Comparison of ENCODE assay signal across 14 mouse cellular contexts in genomic region chr14:21545529-21545928, GRCm38 (mm10).
DNase-seq lines count a peak whose midpoint lies in the region; ATAC-seq lines count a peak whose summit lies in the region.
"Had no signal": no experiment of that assay in that cellular context is flagged by ENCODE, and none has a peak within 500 bp of the region (broad histone marks: within the 10 kb centered on the region; RNA-seq: fewer than 3 reads in every experiment).

No protein-coding gene starts in this region.

- intact Hi-C loops in heart, postnatal 10 days (cut with DNase I), result no loop called here

- no peak overlapping the region for H3K9ac ChIP-seq in embryonic facial prominence, embryonic 15.5 days
- H3K9ac ChIP-seq in midbrain, embryonic 15.5 days, result no peak overlapping the region
- H3K9ac ChIP-seq: heart, embryonic 13.5 days; limb, embryonic 13.5 days had no signal

- H3K4me1 ChIP-seq in embryonic facial prominence, embryonic 15.5 days, result peaks cover 54% of the 10 kb centered on the region
- peaks cover 52% of the 10 kb centered on the region for H3K4me1 ChIP-seq in midbrain, embryonic 15.5 days

- no peaks in the 10 kb centered on the region for H3K9me3 ChIP-seq in embryonic facial prominence, embryonic 15.5 days (replicated peaks)
- H3K9me3 ChIP-seq in midbrain, embryonic 15.5 days, result no peaks in the 10 kb centered on the region
- H3K9me3 ChIP-seq: limb, embryonic 13.5 days had no signal

- 56% methylated on average over 4 of the region's 4 CpGs for WGBS in embryonic facial prominence, embryonic 15.5 days
- WGBS in midbrain, embryonic 15.5 days, result 68% methylated on average over 4 of the region's 4 CpGs

- H3K27me3 ChIP-seq in embryonic facial prominence, embryonic 15.5 days, result no peaks in the 10 kb centered on the region
- H3K27me3 ChIP-seq in midbrain, embryonic 15.5 days (replicated peaks), result no peaks in the 10 kb centered on the region
- H3K27me3 ChIP-seq: heart, embryonic 13.5 days; limb, embryonic 13.5 days had no signal

- no peak for ATAC-seq in embryonic facial prominence, embryonic 15.5 days (ENCODE audit: insufficient number of reproducible peaks, low FRiP score, low TSS enrichment, low read depth)
- ATAC-seq in midbrain, embryonic 15.5 days (replicated peaks), result no peak

- H3K27ac ChIP-seq in embryonic facial prominence, embryonic 15.5 days (replicated peaks), result 0 out of 2 replicates have a peak overlapping the region, but pooled peaks have one; percentile 6
- peak overlapping the region; percentile 60 for H3K27ac ChIP-seq in midbrain, embryonic 15.5 days
- H3K27ac ChIP-seq: heart, embryonic 13.5 days; limb, embryonic 13.5 days; macrophage had no signal

- H3K36me3 ChIP-seq in embryonic facial prominence, embryonic 15.5 days, result peaks cover 8% of the 10 kb centered on the region; the same call in 1 of the 2 replicates
- H3K36me3 ChIP-seq in midbrain, embryonic 15.5 days (replicated peaks), result 0 out of 2 replicates have a peak, but pooled peaks cover 3% of the 10 kb centered on the region

- no peak overlapping the region for H3K4me2 ChIP-seq in embryonic facial prominence, embryonic 15.5 days (replicated peaks)
- no peak overlapping the region for H3K4me2 ChIP-seq in midbrain, embryonic 15.5 days
- H3K4me2 ChIP-seq: heart, embryonic 13.5 days; limb, embryonic 13.5 days had no signal

- peak; percentile 38 to 45 for DNase-seq in heart, postnatal 10 days
- no peak for DNase-seq in heart, postnatal 4 days
- peak; percentile 29 for DNase-seq in gastrocnemius, postnatal 10 days
- no peak for DNase-seq in layer of hippocampus, adult 9-11 months
- no peak for DNase-seq in frontal cortex, postnatal 25 days (ENCODE audit: low spot score in 2 of 2)
- DNase-seq: adrenal gland, postnatal 36 days; kidney, postnatal 14 days; lung, adult 18-20 months; thymus, adult 18-20 months had no signal

- H3K4me3 ChIP-seq in embryonic facial prominence, embryonic 15.5 days (replicated peaks), result no peak overlapping the region
- H3K4me3 ChIP-seq in midbrain, embryonic 15.5 days, result no peak overlapping the region
- H3K4me3 ChIP-seq: heart, embryonic 13.5 days; limb, embryonic 13.5 days had no signal

Comparison
In these comparisons a context has a peak if more than half of its experiments do, and no peak if none do; other contexts are left out.
1. DNase-seq: peak in heart, postnatal 10 days (2 of 2) and gastrocnemius, postnatal 10 days (single experiment); none in heart, postnatal 4 days (single experiment), layer of hippocampus, adult 9-11 months (single experiment) and frontal cortex, postnatal 25 days (0 of 2).